In genomic region chr5:122923871-122924465, GRCm38 (mm10) we compare ENCODE assay signal across 14 mouse cellular contexts.
A peak's percentile ranks its signal among the peaks of the same experiment; 100 is the strongest.
DNase-seq lines count a peak whose midpoint lies in the region; ATAC-seq and TF ChIP-seq lines count a peak whose summit lies in the region.
"Had no signal": no experiment of that assay in that cellular context is flagged by ENCODE, and none has a peak within 500 bp of the region (broad histone marks: within the 10 kb centered on the region; RNA-seq: fewer than 3 reads in every experiment).

No protein-coding gene starts in this region.

- H3K9me3 ChIP-seq in kidney, embryonic 14.5 days (ENCODE audit: control insufficient read depth, low read length) = no peaks in the 10 kb centered on the region
- H3K9me3 ChIP-seq: limb, embryonic 13.5 days had no signal

- H3K4me2 ChIP-seq in kidney, embryonic 14.5 days (replicated peaks; ENCODE audit: low read depth, low read length) = no peak overlapping the region
- H3K4me2 ChIP-seq: limb, embryonic 13.5 days had no signal

- ATAC-seq in kidney, embryonic 14.5 days (ENCODE audit: low FRiP score, low TSS enrichment) = no peak
- ATAC-seq in erythroid progenitor cell, adult 5-6 weeks (replicated peaks; ENCODE audit: low FRiP score, poor library complexity, severe bottlenecking) = no peak
- ATAC-seq: forebrain, postnatal 0 days had no signal

- H3K36me3 ChIP-seq in kidney, embryonic 14.5 days (ENCODE audit: control insufficient read depth, insufficient read depth, low read length) = no peaks in the 10 kb centered on the region
- H3K36me3 ChIP-seq: limb, embryonic 13.5 days had no signal

- no peak overlapping the region for H3K27ac ChIP-seq in kidney, embryonic 14.5 days (ENCODE audit: low read depth, low read length)
- H3K27ac ChIP-seq in cerebellum, adult 2 months (ENCODE audit: insufficient read depth, low read length) = no peak overlapping the region
- H3K27ac ChIP-seq: kidney, postnatal 0 days; limb, embryonic 13.5 days had no signal

- TF ChIP-seq CTCF in cerebellum, adult 2 months (IDR thresholded peaks at IDR 0.05; ENCODE audit: borderline replicate concordance, insufficient read depth, low read depth, low read length) = no peak

- WGBS in kidney, embryonic 14.5 days = 83% methylated on average over 10 of the region's 10 CpGs
- WGBS in cerebellum, adult 2 months = 43% methylated on average over 10 of the region's 10 CpGs

- no peak overlapping the region for H3K4me3 ChIP-seq in kidney, embryonic 14.5 days (ENCODE audit: low read length)
- no peak overlapping the region for H3K4me3 ChIP-seq in cerebellum, adult 2 months (replicated peaks; ENCODE audit: insufficient read depth, low read depth, low read length)
- H3K4me3 ChIP-seq: limb, embryonic 13.5 days had no signal

- TF ChIP-seq POLR2A in cerebellum, adult 2 months (IDR thresholded peaks at IDR 0.05; ENCODE audit: borderline replicate concordance, insufficient read depth, low read length) = no peak

- H3K27me3 ChIP-seq in kidney, embryonic 14.5 days (ENCODE audit: control insufficient read depth, insufficient read depth, low read length) = no peaks in the 10 kb centered on the region
- no peaks in the 10 kb centered on the region for H3K27me3 ChIP-seq in cerebellum, adult 2 months (ENCODE audit: control insufficient read depth, insufficient read depth, low read length)
- H3K27me3 ChIP-seq: CH12.LX; limb, embryonic 13.5 days had no signal

- DNase-seq in kidney, adult 11 months = peak; percentile 24
- peak; percentile 69 to 82 for DNase-seq in cerebellum, adult 2 months
- DNase-seq in cerebellum, postnatal 36 days = peak; percentile 63 to 65
- peak; percentile 43 for DNase-seq in heart, postnatal 4 days
- no peak for DNase-seq in embryo, embryonic 10 days (ENCODE audit: low spot score)
- DNase-seq: adrenal gland, adult 2 months; forebrain, postnatal 0 days; lung, adult 2 months; retina, postnatal 1 day had no signal

- no peak overlapping the region for H3K9ac ChIP-seq in kidney, embryonic 14.5 days (ENCODE audit: low read depth, low read length)
- H3K9ac ChIP-seq: forebrain, postnatal 0 days; limb, embryonic 13.5 days had no signal

- H3K4me1 ChIP-seq in kidney, embryonic 14.5 days (ENCODE audit: control insufficient read depth, insufficient read depth, low read length) = 0 out of 2 replicates have a peak, but pooled peaks cover 10% of the 10 kb centered on the region
- H3K4me1 ChIP-seq in cerebellum, adult 2 months (ENCODE audit: control insufficient read depth, insufficient read depth, low read length) = peaks cover 5% of the 10 kb centered on the region
